Mouse (Mus musculus): ENCODE data around the gene Gm14308. TPM values are rescaled to one million over a fixed set of nuclear protein-coding genes. Genes with fewer than 3 reads are reported as not detected.
"Not testable (repeated sequence)": the region's sequence is repeated elsewhere in the genome, so short reads cannot be mapped to it uniquely, and the experiment has no call there.

Gm14308 gene
- total RNA-seq (2021): 1 to 10 TPM in 1 of 2 experiments, under 1 TPM in 1; 0.89 to 8.8 TPM
- long read RNA-seq, transcript Gm14308-203 (4 exons, 1,458 nt): major isoform, 8 of 10 reads
- long read RNA-seq, partial matches to known transcripts: 0 of 10 reads
- long read RNA-seq, other reads (novel, unspliced or antisense): 1 of 10 reads

DNA sequence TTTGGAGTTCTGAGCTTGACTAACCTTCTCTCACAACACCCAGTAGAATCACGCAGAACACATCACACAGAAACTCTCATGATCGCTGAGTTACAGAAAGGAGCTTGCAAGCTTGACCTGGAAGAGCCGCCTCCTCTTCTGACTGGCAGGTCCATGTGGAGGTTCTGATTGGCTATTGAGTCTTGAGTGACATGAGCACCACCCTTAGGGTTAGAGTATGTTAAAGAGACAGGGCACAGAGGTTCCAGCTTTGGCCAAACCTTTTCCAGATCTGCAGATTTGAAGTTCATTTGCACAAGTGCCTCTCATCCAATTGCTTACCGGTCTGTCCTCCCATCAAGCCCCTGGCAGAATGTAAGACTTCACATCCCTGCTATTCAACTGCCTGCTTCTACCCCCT, at the start of gene Gm14308:
Gene Gm14308 (minus strand): TSS at position 101 of the 400 bp plus-strand sequence.
- not testable (repeated sequence) for DNase-seq (ENCODE audit: low spot score in 2 of 2)

DNA sequence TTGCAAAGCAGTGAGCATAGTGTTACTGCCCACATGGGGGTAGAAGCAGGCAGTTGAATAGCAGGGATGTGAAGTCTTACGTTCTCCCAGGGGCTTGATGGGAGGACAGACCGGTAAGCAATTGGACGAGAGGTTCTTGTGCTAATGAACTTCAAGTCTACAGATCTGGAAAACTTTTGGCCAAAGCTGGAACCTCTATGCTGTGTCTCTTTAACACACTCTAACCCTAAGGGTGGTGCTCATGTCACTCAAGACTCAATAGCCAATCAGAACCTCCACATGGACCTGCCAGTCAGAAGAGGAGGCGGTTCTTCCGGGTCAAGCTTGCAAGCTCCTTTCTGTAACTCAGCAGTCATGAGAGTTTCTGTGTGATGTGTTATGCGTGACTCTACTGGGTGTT, 34.1 kb upstream of the Gm14308 start, which contains the start of gene Zfp973:
Gene Zfp973 (plus strand): TSS at position 301 of the 400 bp plus-strand sequence.
- DNase-seq (ENCODE audit: low spot score in 2 of 2): not testable (repeated sequence)

Other genes starting within 250 kb of the Gm14308 start
- gene Gm14435, start 212.8 kb downstream of the Gm14308 start, total RNA-seq (2021): 10 to 100 TPM; 15.7 to 19.0 TPM
- not detected for gene Gm14434, start 149.6 kb downstream of the Gm14308 start, total RNA-seq (2021)
- gene Zfp967, start 115.3 kb downstream of the Gm14308 start, total RNA-seq (2021): not detected
- gene Zfp973, start 34.2 kb upstream of the Gm14308 start, total RNA-seq (2021): 10 to 100 TPM; 11.9 to 15.2 TPM
- 10 to 100 TPM; 32.1 to 34.4 TPM for gene Gm14305, start 72.0 kb upstream of the Gm14308 start, total RNA-seq (2021)
- 10 to 100 TPM; 17.2 to 17.6 TPM for gene Gm14295, start 162.3 kb upstream of the Gm14308 start, total RNA-seq (2021)
- not detected for gene Gm14408, start 194.8 kb upstream of the Gm14308 start, total RNA-seq (2021)

Measured in layer of hippocampus, postnatal 10 days (tissue).